Mouse (Mus musculus): ENCODE data around the gene Pomt2.

GRCm38 (mm10) chr12:87158099-87158498 lies 10.3 kb upstream of the Pomt2 start:
- TF ChIP-seq CTCF (IDR thresholded peaks at IDR 0.05; ENCODE audit: borderline replicate concordance, insufficient read depth, low read depth, low read length) (no peak), POLR2A (IDR thresholded peaks at IDR 0.05; ENCODE audit: borderline replicate concordance, insufficient read depth, low read length) (no peak)

All from cerebellum, adult 2 months (tissue).